Mouse (Mus musculus): ENCODE measurements around the gene Arhgef26. TPM values are rescaled to one million over a fixed set of nuclear protein-coding genes. Genes with fewer than 3 reads are reported as not detected.

Arhgef26 gene
- polyA plus RNA-seq, 1 experiment, result not detected

GRCm38 (mm10) chr3:62341496-62342205, 3.5 kb downstream of the Arhgef26 start:
- Histone ChIP-seq H3K4me1 (ENCODE audit: control insufficient read depth, insufficient read depth, low read length) (no peaks in the 10 kb centered on the region), H3K27ac (ENCODE audit: insufficient read depth, low read depth, low read length) (no peak overlapping the region), H3K4me3 (ENCODE audit: insufficient read depth, low read length) (no peak overlapping the region)
- TF ChIP-seq POLR2A (IDR thresholded peaks at IDR 0.05; ENCODE audit: borderline replicate concordance, low read depth, low read length) (no peak), CTCF (IDR thresholded peaks at IDR 0.05; ENCODE audit: low read depth, low read length) (no peak)

GRCm38 (mm10) chr3:62348514-62349217, 10.5 kb downstream of the Arhgef26 start:
- H3K27ac ChIP-seq (ENCODE audit: insufficient read depth, low read depth, low read length), result no peak overlapping the region
- no peak for TF ChIP-seq CTCF (IDR thresholded peaks at IDR 0.05; ENCODE audit: low read depth, low read length)
- no peak for TF ChIP-seq POLR2A (IDR thresholded peaks at IDR 0.05; ENCODE audit: borderline replicate concordance, low read depth, low read length)
- no peaks in the 10 kb centered on the region for H3K4me1 ChIP-seq (ENCODE audit: control insufficient read depth, insufficient read depth, low read length)
- H3K4me3 ChIP-seq (ENCODE audit: insufficient read depth, low read length), result no peak overlapping the region

DNA sequence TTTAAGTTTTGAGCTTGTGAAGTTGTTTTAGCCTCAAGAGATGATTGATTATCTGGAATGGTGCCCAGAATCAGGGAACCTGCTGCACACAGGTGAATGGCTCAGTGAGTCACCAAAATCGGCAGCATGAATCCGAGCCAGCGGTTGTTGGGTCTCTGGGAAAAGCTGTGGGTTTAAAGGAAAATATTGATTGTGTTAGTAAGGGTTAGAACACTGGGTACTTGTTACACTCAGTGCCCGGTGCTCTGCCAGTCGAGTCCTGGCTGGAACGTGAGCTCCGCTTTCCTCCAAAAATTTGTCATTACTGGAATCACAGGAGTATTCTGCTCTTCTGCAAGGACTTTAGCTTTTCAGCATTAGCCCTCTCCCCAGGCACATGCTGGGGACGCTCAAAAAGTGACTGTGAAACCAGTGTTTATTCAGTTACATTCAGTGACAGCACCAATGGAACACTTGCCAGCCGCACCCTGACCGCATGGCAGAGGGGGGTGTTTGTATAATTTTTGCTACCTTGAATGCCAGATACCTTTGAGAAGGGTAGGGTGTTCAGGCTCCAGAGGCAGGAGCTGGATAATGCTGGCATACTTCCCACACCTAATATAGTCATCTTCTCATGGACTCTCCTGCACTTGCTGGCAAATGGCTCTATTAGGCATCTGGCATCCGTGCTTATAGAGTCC, 11.2 kb downstream of the Arhgef26 start:
- H3K4me1 ChIP-seq (ENCODE audit: control insufficient read depth, insufficient read depth, low read length), result no peaks in the 10 kb centered on the region
- H3K4me3 ChIP-seq (ENCODE audit: insufficient read depth, low read length), result no peak overlapping the region
- H3K27ac ChIP-seq (ENCODE audit: insufficient read depth, low read depth, low read length), result no peak overlapping the region
- TF ChIP-seq CTCF (IDR thresholded peaks at IDR 0.05; ENCODE audit: low read depth, low read length), result no peak
- no peak for TF ChIP-seq POLR2A (IDR thresholded peaks at IDR 0.05; ENCODE audit: borderline replicate concordance, low read depth, low read length)

GRCm38 (mm10) chr3:62352071-62352470, 13.9 kb downstream of the Arhgef26 start:
- Histone ChIP-seq H3K27ac (ENCODE audit: insufficient read depth, low read depth, low read length) (no peak overlapping the region), H3K4me3 (ENCODE audit: insufficient read depth, low read length) (no peak overlapping the region), H3K4me1 (ENCODE audit: control insufficient read depth, insufficient read depth, low read length) (no peaks in the 10 kb centered on the region)
- TF ChIP-seq CTCF (IDR thresholded peaks at IDR 0.05; ENCODE audit: low read depth, low read length), result no peak
- no peak for TF ChIP-seq POLR2A (IDR thresholded peaks at IDR 0.05; ENCODE audit: borderline replicate concordance, low read depth, low read length)

- Histone ChIP-seq H3K27ac (ENCODE audit: insufficient read depth, low read depth, low read length) (no peak overlapping the region), H3K4me3 (ENCODE audit: insufficient read depth, low read length) (no peak overlapping the region), H3K4me1 (ENCODE audit: control insufficient read depth, insufficient read depth, low read length) (no peaks in the 10 kb centered on the region)
- no peak for TF ChIP-seq POLR2A (IDR thresholded peaks at IDR 0.05; ENCODE audit: borderline replicate concordance, low read depth, low read length)
- TF ChIP-seq CTCF (IDR thresholded peaks at IDR 0.05; ENCODE audit: low read depth, low read length), result no peak
Observed at GRCm38 (mm10) chr3:62352876-62353275, 14.7 kb downstream of the Arhgef26 start.

GRCm38 (mm10) chr3:62367882-62368281, 29.7 kb downstream of the Arhgef26 start:
- no peaks in the 10 kb centered on the region for H3K4me1 ChIP-seq (ENCODE audit: control insufficient read depth, insufficient read depth, low read length)
- no peak overlapping the region for H3K27ac ChIP-seq (ENCODE audit: insufficient read depth, low read depth, low read length)
- TF ChIP-seq POLR2A (IDR thresholded peaks at IDR 0.05; ENCODE audit: borderline replicate concordance, low read depth, low read length), result no peak
- H3K4me3 ChIP-seq (ENCODE audit: insufficient read depth, low read length), result no peak overlapping the region

- no peak for TF ChIP-seq CTCF (IDR thresholded peaks at IDR 0.05; ENCODE audit: low read depth, low read length)
- no peak for TF ChIP-seq POLR2A (IDR thresholded peaks at IDR 0.05; ENCODE audit: borderline replicate concordance, low read depth, low read length)
Observed at GRCm38 (mm10) chr3:62372841-62373240, 34.7 kb downstream of the Arhgef26 start.

GRCm38 (mm10) chr3:62374346-62374745, 36.2 kb downstream of the Arhgef26 start:
- no peak for TF ChIP-seq CTCF (IDR thresholded peaks at IDR 0.05; ENCODE audit: low read depth, low read length)
- no peak for TF ChIP-seq POLR2A (IDR thresholded peaks at IDR 0.05; ENCODE audit: borderline replicate concordance, low read depth, low read length)
- Histone ChIP-seq H3K27ac (ENCODE audit: insufficient read depth, low read depth, low read length) (no peak overlapping the region), H3K4me1 (ENCODE audit: control insufficient read depth, insufficient read depth, low read length) (no peaks in the 10 kb centered on the region), H3K4me3 (ENCODE audit: insufficient read depth, low read length) (no peak overlapping the region)

More at GRCm38 (mm10) chr3:62372841-62373240, 34.7 kb downstream of the Arhgef26 start:
- Histone ChIP-seq H3K27ac (ENCODE audit: insufficient read depth, low read depth, low read length) (no peak overlapping the region), H3K4me1 (ENCODE audit: control insufficient read depth, insufficient read depth, low read length) (no peaks in the 10 kb centered on the region), H3K4me3 (ENCODE audit: insufficient read depth, low read length) (no peak overlapping the region)

DNA sequence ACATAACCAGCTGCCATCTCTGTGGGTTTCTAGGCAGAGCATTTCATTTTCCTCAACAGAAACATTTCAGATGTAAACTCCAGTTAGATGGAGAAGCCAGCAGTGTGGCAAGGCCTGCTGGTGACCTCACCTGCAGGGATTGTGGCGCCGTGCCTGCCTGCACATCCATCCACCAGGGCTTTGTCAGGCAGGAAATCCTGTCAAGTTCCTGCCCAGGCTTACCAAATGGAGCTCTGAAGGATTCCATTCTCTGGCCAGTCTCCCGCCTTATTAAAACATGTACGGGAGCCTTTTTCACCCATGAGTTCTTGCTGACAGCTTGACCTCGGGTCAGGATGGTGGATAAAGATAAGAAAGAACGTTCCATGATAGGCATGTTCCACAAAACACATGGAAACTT, 36.7 kb downstream of the Arhgef26 start:
- H3K4me3 ChIP-seq (ENCODE audit: insufficient read depth, low read length), result no peak overlapping the region
- H3K27ac ChIP-seq (ENCODE audit: insufficient read depth, low read depth, low read length), result no peak overlapping the region
- H3K4me1 ChIP-seq (ENCODE audit: control insufficient read depth, insufficient read depth, low read length), result no peaks in the 10 kb centered on the region
- TF ChIP-seq CTCF (IDR thresholded peaks at IDR 0.05; ENCODE audit: low read depth, low read length), result no peak
- TF ChIP-seq POLR2A (IDR thresholded peaks at IDR 0.05; ENCODE audit: borderline replicate concordance, low read depth, low read length), result no peak

GRCm38 (mm10) chr3:62376719-62377118, 38.6 kb downstream of the Arhgef26 start:
- no peak overlapping the region for H3K27ac ChIP-seq (ENCODE audit: insufficient read depth, low read depth, low read length)
- H3K4me3 ChIP-seq (ENCODE audit: insufficient read depth, low read length), result no peak overlapping the region
- TF ChIP-seq CTCF (IDR thresholded peaks at IDR 0.05; ENCODE audit: low read depth, low read length) (no peak), POLR2A (IDR thresholded peaks at IDR 0.05; ENCODE audit: borderline replicate concordance, low read depth, low read length) (no peak)
- no peaks in the 10 kb centered on the region for H3K4me1 ChIP-seq (ENCODE audit: control insufficient read depth, insufficient read depth, low read length)

Measured in bone marrow macrophage, adult 2 months (primary cell).